Mouse (Mus musculus): ENCODE results near the gene Gypa.

The Gypa gene

DNA sequence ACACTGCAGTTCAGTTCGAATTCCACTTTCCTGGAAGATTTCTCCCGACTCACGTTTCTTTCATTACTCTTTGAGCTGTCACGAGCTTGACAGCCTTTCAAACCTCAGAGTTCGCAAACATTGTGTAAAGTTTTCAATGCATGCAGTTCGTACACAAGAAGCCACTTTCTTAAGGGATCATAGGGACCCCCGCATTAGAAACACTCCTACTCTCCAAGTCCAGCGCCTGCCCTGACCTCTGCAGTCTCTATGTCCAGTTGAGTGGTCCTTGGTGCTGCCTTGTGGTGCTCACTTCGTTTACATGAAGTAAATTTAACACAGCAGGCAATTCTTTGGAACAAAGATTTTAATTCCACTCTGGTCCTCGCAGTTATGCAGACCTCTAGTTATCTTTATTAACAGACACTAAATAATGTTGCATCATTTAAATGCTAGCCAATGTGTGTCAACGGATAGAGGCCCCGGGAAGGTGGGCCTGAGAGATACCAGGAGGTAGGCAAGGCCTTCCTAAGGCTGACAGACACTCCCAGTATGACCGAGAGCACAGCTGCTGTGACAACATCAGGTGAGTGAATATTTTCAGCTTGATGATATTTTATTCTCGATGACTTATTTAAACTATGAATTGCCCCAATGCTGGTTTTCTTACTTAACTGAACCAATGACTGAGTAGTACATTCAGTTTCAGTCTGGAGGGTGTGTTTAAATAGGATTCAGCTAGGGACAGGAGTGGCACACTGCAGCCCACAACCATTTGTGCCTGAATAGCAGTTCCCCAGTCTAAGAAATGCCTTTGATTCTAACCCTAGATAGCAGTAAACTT lies at the start of gene Gypa:
Gypa (plus strand) TSS at position 259 of the 823 bp plus-strand sequence.
- no peak for DNase-seq

DNA sequence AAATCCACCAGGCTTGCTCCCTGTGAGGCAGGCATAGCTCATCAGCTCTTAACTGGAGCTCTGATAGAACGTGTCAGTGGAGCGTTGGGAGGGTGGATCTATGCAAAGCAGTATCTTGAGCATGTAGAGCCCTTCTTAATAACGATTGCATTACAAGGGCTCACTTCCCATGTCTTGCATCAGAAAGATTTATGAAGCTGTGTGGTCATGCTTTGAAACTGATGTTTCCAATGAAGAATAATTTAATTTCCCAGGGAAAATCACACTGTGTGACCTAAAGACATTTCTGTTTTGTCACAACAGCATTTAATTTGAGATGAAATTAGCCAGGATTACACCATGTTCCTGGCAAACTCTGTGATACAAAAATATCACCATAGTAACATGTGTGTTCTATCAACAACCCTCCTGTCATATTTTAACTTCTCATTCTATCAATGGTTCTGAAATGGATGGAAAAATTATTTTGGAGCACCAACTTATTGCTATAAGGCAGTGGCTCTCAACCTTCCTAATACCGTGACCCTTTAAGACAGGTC lies 49.0 kb upstream of the Gypa start:
- DNase-seq: peak; percentile 21

DNA sequence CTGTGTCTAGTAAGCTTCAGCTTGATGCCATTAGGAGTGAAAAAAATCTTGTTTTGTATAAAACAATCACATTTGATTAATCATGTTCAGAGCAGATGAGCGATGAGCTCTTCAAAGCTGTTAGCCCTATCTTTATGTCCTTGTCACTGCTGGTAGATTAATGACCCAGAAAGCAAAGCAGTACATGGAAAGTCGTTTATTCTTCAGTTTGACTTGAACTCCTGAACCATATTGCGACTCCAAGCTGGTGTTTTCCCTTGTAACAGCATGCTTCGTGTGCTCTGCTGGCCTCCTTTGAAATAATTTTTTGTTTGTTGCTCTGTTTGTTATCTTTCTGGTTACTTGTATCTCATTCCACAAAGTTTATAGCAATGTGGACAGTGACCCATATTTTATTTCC lies 46.4 kb upstream of the Gypa start:
- DNase-seq: no peak

DNA sequence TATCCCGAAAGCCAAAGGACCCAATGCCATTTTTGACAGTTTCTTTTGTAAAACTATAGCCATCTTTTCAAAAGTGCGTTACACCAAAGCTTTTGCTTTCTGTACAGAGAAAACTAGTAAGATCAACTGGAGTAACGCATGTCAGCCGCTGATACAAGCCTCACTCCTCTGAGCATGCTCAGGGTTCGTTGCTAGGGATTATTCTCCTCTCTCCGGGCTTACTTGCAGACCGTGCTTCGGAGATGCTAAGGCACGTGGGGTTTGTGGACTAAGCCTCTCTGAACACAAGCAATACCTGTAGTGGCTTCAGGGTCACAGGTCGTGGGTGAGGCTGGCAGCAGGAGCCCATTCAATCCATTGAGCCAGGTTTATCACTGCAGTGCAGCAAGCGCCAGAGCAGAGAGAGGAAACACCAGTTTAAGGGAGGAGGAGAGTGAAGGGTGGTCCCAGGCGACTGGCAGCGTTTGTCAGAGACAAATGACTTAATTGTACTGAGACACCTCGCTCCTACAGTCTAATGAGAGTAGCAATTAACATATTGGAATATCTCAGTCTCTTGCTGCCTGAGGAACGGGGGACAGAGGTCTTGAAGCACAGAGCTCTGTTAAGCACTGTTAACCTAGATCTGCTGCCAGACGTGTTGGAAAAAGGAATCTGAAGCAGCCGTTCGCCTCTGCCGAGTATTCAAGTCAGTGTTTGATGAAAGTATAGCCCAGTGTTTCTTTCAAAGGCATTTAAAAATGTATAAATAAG lies 41.5 kb upstream of the Gypa start:
- no peak for DNase-seq

DNA sequence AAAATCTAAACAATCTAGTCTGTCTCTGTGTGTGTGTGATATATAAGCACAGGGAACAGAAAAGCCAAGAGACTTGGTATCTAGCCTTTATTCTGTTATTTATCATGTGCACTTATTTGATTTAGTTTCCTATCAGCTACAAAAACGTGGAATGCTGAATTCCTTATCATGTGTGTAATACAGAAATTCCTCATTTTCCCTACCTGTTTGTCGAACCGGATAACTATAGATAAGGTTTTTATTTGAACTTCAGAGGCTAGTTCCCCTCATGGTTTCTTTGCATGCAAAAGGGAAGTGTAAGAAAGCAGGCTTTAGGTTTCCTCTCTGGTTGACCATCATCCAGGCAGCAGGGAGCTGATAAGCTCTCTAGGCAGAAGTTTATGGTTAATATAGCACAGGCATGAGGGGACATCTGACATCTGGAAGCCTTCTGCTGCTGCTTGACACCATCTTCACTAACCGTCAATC lies 30.1 kb upstream of the Gypa start:
- no peak for DNase-seq

DNA sequence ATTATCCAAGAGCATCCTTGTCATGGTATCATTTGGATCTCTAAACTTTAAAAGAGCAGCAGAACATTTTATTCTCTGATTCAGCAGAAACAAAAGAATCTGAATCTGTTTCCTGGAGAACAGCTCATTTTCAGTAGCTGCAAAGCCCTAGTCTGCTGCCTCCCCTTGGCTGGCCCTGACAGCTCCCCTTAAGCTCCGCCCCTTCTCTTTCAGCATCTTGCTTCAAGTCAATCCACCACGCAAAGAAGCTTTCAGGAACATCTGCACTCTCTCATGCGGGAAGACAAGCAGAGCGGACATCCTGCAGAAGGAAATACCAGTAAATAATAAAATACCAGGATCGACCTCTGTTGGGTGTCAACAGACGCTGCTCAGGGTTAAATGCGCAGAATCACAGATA lies 18.6 kb upstream of the Gypa start:
- peak; percentile 12 for DNase-seq

DNA sequence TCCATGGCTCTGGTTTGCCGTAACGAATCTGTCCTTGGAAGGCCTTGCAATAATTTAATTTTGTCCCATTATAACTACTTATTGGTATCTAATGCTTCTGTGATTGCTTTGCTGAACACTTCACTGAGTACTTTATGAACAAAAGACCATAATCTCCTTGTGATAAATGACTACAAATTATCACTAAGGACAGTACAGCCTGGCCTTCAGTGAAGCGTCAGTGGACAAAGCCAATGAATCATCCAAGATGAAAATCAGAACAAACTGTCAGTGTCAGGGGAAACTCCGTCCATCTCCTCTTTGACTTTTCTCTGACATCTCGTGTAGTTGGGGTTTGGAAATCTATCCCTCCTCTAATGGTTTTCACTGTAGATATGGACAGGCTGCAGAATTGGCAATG lies 15.4 kb upstream of the Gypa start:
- DNase-seq: no peak

DNA sequence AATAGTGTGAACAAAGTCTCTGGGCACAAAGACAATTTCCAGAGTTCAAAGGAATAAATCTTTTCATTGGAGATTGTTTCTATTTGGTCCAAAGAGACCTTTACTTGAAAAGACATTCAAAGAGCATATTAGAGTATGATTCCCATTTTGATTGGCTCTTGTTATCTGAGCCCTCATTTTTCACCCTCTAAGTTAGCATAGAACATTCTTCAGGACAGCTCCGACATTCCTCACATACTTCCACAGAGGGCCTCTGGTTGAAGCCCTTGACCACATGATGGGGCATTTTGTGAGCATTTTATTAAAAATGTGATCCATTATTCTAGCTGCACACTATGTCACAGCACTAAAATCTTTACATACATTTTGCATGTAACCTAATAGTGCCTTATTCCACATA lies 14.5 kb upstream of the Gypa start:
- no peak for DNase-seq

DNA sequence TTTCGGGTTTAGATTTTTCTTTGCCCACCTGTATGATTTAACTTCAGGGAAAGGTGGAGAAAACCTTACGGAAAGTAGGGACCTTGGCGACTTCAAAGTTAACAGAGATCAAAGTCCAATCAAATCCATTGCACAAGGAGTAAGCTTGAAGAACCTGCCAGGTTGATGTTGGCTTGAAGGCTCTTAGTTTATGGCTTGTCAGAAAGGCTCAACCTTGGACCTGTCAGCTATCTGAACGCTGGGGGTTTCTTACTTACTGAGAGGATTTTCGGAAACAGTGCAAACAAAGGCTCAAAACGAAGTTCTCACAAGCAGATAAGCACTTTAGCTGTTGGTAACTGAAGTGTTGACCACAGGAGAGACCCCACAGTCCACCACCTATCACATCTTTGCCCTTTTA lies 11.4 kb upstream of the Gypa start:
- DNase-seq: no peak

DNA sequence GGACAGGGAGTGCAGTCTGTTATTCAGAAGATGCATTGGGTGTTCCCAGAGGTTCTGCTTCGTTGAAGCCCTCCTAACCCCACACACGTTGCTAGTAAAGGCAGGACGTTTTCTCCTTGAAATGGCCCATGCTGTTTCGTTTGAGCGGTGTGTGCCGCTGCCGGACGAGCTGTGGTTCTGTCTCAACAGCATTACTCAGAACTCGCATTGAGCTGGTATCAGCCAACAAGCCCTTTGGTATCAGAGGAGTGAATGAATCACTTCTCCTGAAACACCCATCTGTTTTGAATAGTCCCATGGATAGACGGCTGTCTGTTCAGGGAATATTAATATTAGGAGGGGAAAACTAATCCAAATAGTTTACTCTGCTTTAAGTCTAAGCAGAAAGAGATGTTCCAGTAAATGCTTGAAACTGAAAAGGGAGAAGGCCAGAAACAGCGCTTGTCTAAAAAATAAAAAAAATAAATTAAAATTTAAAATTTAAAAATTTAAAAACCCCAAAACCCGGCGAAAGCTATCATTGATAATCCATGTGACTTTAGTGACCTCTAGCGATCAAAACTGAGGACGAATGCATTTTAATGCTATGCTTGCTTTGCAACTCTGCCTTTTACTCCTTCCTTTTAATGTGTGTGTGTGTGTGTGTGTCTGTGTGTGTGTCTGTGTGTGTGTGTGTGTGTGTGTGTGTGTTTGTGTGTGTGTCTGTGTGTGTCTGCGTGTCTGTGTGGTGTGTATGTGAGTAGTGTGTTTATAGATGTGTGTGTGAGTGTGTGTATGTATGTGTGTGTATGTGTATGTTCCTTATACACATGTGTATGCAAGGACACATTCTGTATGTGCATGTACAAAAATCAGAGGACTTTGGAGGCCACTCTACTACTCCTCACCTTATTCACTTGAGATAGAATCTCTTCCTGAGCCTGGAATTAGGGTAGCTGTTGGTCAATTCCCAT lies 10.5 kb upstream of the Gypa start:
- peak; percentile 53 for DNase-seq

DNA sequence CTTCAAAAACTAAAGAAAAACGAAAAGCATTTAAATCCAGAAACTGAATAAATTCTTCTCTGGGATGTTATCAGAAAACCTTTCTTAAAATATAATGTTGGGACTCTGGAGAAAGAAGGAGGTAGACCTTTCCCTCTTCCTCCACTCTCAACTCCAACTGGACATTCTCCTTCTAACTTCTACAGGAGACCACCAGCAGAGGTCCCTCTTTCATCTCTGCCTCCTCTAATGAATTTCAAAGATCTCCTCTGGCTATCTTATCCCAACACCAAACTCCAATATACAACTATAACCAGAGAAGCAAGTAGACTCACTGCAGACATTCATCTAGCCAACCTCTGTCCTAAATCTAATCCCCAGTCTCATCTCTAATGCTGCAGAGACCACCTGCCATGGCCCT lies 2.0 kb upstream of the Gypa start:
- no peak for DNase-seq

DNA sequence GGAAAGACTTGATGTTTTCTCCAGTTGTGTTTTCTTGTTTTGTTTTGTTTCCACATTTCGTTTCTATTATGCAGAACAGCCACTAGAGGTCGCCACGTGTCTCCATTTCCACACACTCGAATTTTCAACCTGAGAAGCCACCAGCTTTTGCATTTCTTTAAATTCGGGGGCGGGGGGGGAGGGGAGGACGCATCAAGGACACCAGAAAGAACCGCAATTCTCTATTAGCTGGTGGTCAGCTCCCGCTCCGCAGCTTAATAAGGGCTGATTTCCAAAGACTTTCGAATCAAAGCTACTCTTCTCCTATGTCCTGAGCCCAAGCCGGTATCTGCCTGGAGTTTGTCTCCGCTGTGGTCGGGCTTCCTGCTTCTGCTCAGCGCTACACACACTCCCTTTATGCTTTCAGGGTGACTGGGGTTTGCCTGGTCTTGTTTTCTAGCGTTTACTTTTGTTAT lies 567 bp upstream of the Gypa start:
- peak; percentile 58 for DNase-seq

DNA sequence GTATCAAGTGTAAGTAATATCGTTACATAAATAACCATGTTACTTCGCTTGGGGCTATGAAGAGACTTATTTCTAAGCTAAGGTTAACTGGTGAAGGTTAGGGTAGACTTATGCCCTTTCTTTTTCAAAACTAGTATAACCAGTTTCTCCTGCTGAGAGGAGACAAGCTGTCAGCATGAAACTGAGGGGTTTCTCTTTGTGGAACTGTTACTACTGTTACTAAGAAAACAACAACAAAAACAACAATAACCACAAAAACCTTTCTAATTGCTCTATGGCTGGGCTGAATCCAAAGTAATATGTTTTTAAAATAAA lies 722 bp downstream of the Gypa start:
- no peak for DNase-seq

DNA sequence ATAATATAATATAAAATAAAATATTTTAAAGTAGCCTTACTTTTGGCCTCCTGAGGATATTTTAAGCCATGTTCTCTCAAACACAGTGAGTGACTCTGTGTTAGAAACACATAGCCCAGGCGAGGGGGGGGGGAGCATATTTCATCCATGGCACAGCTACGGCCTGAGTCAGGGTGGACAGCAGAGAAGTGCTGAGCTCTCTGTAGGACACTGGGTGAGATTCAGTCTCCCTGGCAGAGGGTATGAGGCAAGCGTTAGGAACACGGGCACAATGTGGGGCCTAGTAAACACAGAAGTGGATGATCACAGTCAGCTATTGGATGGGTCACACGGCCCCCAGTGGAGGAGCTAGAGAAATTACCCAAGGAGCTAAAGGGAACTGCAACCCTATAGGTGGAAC lies 1.2 kb downstream of the Gypa start:
- DNase-seq: no peak

DNA sequence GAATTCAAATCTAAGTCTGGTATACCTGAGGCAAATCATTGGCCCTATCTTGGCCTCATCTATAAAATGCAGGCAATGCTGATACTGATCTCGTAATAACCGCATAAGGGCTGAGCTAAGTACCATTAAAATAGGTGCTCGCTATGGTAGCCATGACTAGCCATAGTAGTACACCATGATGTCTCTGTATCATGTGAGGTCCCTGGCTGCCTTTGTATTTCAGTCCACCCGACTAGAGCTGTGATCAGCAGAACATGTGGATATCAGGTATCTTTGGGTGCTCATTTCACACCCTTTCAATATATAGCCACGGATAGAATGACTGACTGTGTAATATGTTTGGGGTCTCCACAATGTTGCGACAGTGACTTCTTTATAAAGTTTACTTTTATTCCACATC lies 1.9 kb downstream of the Gypa start:
- DNase-seq: no peak

DNA sequence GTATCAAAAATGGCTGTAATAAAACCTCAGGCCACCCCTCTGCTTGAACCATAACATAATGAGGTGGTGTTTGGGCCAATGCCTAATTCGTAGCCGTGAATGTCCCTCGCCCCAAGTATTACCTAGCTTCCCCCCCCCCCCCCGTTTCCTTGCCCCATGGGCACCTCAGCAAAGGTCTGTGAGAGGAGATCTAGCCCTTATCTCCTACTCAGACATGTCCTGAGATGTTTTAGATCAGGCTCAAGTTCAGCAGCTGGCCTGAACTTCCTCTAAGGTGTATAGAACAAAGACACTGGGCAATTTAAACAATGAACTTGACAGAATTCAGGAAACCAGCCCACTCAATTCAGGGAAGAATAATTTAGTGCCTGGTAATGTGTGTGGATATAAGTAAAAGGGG lies 3.7 kb downstream of the Gypa start:
- DNase-seq: no peak

DNA sequence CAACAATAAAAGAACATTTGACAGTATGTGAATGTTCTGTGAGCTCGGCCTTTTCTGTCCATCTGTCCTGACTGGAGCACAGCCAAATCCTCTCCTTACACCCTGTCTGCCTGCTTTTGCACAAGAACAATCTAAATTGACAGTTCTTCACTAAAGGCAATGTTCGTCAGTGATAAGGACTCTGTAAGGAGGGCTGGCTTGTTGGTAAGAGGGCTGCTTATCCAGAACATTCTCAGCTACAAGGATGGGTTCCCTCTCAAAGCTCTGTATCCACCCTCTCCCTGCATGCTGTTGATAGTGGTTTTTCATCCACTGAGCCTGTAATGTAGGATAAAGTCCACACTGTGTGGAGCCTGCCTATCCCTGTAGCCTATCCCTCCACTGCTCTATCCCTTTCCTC lies 6.7 kb downstream of the Gypa start:
- DNase-seq: no peak

DNA sequence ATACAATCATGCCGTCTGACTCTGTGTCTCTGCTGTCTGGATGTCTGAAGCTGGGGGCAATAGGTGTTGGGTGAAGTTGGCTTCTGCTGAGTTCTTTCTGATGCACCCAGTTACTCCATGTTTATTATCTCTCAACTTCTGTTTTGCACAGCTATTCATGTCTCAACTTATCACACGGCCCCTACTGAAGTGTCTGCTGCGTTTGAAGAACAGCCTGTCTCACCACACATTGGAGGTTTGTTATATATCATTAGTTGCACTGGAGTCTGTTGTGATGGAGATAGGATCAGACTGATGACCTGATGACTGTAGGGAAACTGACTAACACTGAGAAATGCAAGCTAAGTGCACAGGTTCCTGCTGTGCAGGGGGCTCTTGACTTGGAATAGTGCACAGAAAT lies 7.2 kb downstream of the Gypa start:
- no peak for DNase-seq

DNA sequence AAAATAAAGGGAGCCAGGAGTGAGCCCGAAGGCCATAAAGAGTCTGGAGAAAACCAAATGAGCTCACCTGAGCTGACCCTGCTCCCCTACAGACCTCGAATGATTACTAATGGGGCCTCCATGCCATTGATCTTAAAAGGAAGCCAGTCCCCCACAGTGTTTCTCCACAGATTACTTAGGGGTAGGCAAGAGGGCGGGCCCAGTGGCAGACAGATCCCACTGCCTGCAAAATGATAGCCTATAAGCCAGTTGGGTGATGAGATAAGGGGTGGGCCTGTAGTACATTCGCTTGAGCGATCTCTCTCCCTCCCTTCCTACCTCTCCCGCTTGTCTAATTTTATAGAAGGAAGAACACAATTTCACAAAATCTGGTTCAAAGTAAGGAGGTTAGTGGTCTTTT lies 7.7 kb downstream of the Gypa start:
- DNase-seq: no peak

DNA sequence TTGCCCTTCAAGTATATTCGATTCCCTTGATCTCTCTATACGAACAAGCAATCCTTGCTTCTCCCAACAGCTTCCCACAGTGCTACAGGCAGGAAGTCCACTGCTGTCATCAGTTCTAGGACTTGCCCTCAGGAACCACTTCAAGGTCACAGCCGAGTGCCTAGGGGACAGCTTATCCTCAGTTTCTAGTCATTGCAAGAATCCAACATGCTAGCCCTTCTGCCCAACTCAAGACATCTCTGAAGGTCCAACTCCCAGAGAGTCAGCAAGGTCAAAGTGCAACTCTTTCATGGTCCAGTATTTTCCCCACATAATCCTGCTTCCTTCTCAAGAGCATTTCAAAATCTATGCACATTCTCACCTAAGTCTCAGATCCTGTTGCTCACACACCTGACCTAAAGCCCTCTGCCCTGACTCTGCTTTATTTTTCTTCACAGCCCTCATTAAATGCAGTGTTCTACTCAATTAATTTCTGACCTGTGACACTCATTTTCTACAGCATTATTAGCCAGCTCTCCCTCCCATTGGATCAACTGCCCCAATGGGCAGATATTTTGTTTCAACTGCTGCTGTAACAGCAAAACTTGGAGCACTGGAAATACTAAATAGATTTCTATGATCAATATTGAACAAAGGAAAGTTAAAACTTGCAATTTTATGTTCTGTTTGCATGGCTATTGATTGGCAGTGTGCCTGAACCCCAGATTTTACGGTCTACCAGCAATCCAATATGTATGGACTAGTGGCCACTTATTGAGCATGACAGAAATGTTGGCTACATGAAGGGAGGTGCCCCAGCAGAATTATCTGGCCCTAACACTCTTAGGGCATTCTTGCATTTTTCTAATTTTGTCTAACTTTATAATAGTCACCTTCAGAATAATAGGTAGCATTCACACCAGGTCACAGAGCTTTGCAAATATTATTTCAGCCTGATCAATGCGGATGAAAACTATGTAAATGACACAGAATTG lies 33.1 kb downstream of the Gypa start:
- DNase-seq: no peak

DNA sequence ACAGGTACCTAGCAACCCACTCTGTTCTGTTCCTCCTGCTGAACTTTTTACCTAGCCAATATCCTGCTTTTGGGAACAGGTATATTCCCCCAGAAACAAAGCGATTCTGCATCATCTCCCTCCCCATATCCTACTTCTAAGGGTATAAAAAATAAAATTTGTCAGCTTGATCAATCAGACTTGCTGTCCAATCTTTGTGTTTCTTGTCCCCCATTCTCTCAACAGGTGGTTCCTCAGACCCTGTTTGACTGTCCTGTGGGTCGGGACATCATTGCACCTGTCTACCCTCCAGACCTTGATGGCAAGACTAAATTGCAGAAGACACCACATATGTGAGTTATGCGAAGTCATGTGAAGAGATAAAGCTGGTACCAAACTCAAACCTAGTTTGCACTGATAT lies 48.3 kb downstream of the Gypa start:
- DNase-seq: no peak

DNA sequence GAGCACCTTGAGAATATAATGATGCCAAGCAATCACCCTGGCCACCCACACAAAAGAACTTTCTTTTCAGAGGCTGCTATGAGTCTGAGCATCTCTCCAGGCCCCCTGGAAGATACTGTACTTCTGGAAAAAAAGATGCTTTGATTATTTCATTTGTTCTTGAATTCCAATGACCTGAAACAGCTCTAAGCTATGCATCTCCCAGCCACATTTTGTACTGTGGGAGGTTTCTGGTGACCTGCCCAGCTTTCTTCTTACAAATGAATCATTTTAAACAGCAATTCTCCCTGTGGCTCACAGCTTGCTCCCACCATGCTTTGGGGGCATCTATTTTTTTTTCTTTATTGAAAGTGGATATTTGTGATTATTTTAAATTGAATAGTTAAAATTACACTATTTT lies 56.9 kb downstream of the Gypa start:
- DNase-seq: no peak

All from lung, postnatal 14 days (tissue).